13 mouse cellular contexts compared by ENCODE assay signal in the genomic region with DNA sequence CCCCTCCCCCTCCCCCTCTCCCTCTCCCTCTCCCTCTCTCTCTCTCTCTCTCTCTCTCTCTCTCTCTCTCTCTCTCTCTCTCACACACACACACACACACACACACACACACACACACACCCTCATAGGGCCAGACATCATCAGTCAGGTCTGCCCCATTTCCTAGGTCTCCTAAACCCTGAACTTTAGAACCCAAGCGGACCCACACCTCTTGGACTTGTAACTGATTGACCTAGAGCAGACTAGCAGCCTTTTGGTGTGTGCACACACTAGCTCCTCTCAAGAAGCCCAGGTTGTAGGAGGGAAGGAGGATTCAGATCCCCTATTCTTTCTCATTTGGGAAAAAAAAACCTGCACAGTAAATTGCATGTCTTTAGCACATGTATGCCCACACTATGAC. TPM values are rescaled to one million over a fixed set of nuclear protein-coding genes. Genes with fewer than 3 reads are reported as not detected.
A peak's percentile ranks its signal among the peaks of the same experiment; 100 is the strongest.
DNase-seq lines count a peak whose midpoint lies in the region; TF ChIP-seq lines count a peak whose summit lies in the region.
"Not testable (repeated sequence)": the region's sequence is repeated elsewhere in the genome, so short reads cannot be mapped to it uniquely, and the experiment has no call there.
"Had no signal": no experiment of that assay in that cellular context is flagged by ENCODE, and none has a peak within 500 bp of the region (broad histone marks: within the 10 kb centered on the region; RNA-seq: fewer than 3 reads in every experiment).

No protein-coding gene starts in this region.

- H3K36me3 ChIP-seq in kidney, adult 2 months (ENCODE audit: control insufficient read depth, insufficient read depth, low read length): not testable (repeated sequence)

- DNase-seq in kidney, adult 11 months: peak; percentile 48
- DNase-seq in kidney, adult 18-20 months: peak; percentile 11
- peak; percentile 72 for DNase-seq in kidney, adult 2 months
- DNase-seq in kidney, adult 8-10 months: peak; percentile 44 to 47
- DNase-seq in kidney, adult 9 months: peak; percentile 75
- peak; percentile 3 for DNase-seq in kidney, postnatal 14 days
- DNase-seq in kidney, postnatal 25 days: peak; percentile 8 to 44
- peak; percentile 46 to 50 for DNase-seq in kidney, postnatal 36 days

- H3K4me1 ChIP-seq in kidney, adult 2 months (ENCODE audit: control insufficient read depth, insufficient read depth, low read length): not testable (repeated sequence)

- not testable (repeated sequence) for TF ChIP-seq POLR2A in kidney, adult 2 months (IDR thresholded peaks at IDR 0.05; ENCODE audit: low read depth, low read length)

- H3K4me3 ChIP-seq in kidney, adult 2 months (ENCODE audit: insufficient read depth, low read depth, low read length): not testable (repeated sequence)

- not testable (repeated sequence) for TF ChIP-seq CTCF in kidney, adult 2 months (conservative IDR thresholded peaks at IDR 0.05; ENCODE audit: insufficient read depth, insufficient read length, low read depth, low read length)

- WGBS in kidney, adult 2 months: 61% methylated on average over 1 of the region's 1 CpGs

- H3K27me3 ChIP-seq in kidney, adult 2 months (replicated peaks; ENCODE audit: control insufficient read depth, insufficient read depth, low read length): not testable (repeated sequence)

- H3K27ac ChIP-seq in kidney, adult 2 months (ENCODE audit: insufficient read depth, low read depth, low read length): not testable (repeated sequence)

RNA-seq across cellular contexts. Expression of gene Cyp4f15, which starts 36.7 kb away (rescaled TPM):
- 0.11 and 0.69 TPM in 2 replicates for polyA plus RNA-seq in kidney, adult 2 months (2012; rRNA removed)
- polyA plus RNA-seq: activated CD4-positive, CD25-positive, alpha-beta regulatory T cell, adult 4 months; C2C12; CD4-positive, CD25-positive, alpha-beta regulatory T cell, adult 4 months; G1E; Patski had no signal

Comparison
In these comparisons a context has a peak if more than half of its experiments do, and no peak if none do; other contexts are left out.
1. DNase-seq: peak in every context shown above with its lines; median percentile 75 in kidney, adult 9 months; 72 in kidney, adult 2 months; 48 in kidney, adult 11 months; 48 in kidney, postnatal 36 days; 46 in kidney, adult 8-10 months; 26 in kidney, postnatal 25 days; 11 in kidney, adult 18-20 months; 3 in kidney, postnatal 14 days.